Mouse (Mus musculus) natural killer cell, adult 2 months (primary cell): ENCODE measurements at regions not wholly inside any gene's neighbourhood (a gene's known extent, or its start where the extent isn't known, plus 50 kb on each side); places are given as distances from the start of the nearest gene placed in this dataset.

Experiments
- DNase-seq, 2 experiments: peaks; one replicate each; pipeline ENCODE4 v3.0.0; 2022; ENCODE audit warnings: low spot score in 2 of 2

DNA sequence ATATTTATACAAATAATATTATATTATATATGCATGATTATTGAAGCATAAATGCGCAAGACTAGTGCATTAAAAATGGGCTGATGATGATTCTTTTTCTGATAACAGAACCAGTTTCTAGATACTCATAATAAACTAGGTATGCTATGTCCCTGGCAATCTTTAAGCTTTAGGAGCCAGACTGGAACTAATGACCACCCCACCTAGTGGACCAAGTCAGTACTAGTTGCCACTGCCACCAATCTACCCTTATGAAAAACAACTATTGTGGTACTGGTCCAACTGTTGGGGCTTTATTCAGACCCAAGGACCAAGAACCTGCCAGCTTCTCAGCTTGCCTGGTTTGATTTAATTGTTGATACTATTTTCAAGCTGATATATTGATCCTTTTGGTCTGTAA is 722.8 kb downstream of the Dach1 start:
- no peak for DNase-seq

DNA sequence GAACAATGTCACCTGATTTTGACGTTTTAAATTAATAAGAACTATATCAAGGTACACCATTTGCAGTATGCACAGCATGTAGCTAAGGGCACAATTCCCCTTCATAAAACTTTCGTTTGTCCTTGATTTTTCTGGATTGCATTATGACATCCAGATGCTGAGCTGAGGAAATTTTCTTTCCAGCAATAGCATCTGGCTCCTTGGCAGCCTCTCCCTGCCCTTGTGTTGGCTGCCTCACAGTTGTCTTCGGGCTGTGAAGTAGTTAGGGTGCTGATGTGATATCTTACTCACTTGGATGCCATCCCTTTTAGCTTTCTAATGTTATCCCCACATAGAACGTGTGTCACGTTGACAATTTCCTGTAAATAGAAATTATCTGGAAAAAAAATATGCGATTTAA is 729.2 kb downstream of the Dach1 start:
- no peak for DNase-seq

DNA sequence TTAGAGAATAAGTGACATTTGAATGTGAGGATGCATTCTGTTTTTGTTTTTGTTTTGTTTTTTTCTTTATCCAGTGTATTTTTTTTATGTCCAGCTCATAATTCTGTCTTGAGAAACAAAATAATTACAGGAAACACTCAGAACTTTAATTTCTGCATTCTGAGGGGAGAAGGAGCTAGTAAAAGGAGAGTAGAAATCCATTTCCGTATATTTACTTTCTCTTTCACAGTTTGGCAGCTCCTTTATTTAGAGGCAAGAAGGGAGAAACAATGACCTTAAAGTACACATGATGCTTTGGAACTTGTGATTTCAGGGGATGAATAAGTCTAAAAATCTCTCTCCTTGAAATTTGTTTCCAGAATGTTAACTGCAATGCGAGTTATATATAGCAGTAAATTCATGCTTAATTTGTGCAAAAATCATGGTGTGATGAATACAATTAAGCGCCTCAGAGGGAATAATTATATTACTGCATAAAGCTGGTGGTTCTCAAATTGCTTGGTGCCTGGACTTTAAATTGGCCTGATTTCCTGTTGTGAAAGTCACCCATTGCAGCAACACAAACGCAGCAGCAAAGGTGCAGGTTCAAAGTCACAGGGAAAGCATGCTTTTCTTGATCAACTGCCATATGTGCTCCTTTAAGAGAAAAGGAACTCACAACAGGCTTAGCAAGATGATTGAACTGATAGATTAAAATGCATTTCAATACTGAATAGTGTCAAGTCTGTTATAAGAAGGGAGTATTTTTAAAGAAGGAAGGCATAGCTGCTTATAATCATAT is 733.9 kb downstream of the Dach1 start:
- no peak for DNase-seq

DNA sequence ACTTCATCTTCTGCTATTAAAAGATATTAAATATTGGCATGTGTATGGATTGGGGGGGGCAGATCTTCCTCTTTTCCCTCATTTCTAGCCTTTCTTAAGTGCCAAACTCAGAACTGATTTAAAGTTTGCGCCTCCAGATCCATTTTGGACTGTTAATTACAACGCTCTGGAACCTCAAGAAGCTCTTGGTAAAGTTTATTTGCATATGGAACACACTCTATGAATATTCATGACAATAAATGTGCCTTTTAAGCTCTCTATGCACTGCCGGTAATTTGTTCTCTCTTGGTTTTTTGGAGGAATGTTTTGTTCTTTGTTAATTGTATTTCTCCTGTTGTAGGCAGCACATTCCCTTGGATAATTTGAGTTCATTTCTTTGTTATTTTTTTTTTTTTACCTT is 738.3 kb downstream of the Dach1 start:
- DNase-seq = no peak

DNA sequence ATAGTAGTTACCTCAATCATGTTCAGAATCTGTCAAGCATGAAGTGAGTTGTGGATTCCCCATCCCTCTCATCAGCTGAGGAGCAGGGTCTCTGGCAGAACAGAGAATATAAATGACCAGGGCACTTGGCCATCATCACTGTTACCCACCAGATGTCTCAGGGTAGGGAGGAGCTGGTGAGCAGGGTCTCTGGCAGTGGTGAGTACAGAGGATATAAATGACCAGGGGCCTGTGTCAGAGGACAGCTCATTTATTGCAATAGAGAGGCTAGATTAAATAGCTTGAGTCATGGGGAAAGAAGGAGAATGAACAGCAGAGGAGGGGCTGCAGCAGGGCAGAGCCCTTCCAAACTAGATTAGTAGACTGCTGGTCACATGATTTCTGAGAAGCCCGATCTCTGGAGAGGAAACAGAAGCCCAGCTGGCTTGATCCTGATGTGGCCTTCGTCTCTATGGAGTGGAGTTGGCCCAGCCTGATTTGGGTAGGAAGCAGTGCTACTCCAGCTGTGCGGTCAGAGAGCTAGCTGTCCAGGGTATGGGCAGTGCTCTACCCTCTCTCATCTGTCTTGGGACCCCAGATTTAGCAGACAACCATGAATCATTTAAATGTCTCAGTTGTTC is 766.3 kb downstream of the Dach1 start:
- no peak for DNase-seq

DNA sequence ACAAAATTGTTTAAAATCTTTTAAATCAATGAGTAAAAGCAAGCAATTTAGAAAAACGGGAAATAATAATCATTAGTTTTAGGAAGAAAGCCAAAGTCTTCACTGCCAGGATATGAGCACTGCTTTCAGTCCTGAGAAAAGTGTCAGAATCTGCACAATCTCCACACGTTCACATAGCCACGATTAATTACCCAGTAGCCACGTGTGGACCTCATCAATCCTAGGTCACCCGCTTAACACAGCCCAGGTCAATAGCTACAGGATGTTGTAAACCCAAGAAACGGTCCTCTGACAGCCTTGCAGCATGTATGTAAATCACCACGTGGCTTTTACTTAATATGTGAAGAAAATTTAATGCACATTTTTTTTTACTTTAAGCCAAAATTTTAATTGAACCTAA is 773.2 kb downstream of the Dach1 start:
- no peak for DNase-seq

DNA sequence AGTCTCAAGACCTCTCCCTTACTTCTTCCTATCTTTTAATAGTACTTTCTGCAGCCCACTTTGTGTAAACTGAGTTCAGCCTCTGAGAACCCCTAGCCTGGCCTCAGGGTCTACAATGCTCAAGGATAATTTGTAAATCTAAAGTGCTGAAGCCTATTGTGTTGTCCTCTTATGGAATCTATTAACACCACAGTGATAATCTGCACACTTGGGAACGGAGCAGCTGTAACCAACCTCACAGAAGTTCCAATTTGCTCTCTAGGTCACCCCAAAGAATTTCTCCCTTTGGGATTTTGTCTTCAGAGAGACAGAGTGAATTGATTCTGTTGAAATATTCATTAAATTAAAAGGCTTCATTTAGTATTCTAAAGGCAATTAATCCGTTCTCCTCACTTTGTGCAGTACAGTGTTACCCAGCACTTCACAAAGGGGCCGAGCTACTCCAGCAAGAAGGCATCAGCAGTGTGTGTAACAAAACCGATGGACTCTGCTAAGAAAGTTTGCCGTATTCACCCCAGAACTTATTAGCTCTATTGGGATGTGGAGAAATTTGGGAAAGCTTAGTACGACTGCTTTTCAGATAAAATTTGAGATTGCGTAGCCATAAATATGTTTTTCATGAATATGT is 773.7 kb downstream of the Dach1 start:
- DNase-seq = no peak

DNA sequence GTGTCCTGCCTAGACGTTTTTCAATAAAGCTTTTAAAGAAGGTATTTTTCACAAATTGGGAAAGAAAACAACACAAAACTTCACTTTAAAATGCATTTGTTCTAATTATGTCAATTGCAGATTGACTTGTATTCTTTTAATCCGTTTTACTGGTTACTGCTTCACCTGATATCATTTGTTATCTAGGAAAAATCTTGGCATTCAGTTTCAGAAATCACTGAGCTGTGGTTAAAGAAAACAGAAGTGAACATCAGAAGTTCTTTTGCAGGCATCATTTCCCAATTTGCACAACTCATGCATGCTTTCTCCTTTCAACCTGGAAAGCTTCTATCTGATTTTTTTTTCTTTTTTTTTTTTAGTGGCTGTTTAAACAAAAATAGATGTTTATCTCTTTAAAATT is 780.6 kb downstream of the Dach1 start:
- no peak for DNase-seq

DNA sequence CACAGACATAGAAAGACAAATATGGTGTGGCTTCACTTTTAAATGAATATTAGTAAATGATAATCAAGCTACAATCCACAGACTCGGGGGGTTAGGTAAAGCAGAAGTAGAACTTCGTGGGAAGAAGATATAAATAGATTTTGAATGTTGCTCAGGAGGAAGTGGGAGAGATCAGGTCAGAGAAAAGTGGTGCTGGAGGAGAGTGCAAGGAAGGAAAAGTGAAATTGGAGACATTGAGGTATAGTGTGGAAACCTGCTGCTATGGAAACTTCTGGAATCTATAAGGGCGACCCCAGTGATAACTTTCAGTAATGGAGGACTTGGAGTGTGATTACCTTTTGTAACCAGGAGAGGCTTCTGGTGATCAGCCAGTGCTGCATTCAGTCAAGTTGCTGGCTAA is 789.4 kb downstream of the Dach1 start:
- no peak for DNase-seq

DNA sequence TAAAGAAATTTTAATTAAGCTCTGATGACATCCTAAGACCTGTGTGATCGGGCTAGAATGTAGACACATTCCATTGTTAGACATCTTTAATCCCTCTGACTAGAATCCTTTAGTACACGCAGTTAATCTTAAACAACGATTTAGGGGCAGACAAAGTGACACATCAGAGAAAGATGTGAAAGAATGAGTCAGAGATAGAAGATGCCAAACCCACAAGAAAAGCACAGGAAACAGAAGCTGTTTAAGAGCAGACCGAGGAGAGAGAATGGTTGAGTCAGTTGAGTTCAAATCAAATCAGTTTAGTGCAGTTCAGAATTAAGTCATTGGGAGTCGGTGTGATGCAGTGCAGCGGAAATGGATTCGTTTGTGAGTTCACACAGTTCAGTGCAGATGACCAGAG is 812.6 kb downstream of the Dach1 start:
- peak in 1 of 2 experiments; percentile 32 for DNase-seq

DNA sequence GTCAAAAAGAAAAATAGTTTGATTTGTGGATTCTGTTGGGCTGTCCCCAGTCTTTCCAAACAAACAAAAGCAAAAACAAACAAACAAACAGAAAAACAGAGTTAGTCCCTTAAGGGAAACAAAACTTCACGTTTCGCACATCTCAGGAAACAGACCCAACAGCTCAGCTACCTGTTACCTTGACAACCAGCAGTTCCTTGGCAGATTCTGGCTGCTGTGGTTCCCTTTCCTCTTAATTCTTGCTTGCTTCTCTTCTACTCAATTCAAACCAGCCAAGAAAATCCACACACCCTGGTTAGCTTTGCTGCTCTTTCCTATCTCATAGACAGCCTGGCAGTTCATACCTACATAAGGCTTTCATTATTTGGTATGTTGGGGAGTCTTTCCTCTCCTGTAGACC is 821.6 kb downstream of the Dach1 start:
- DNase-seq = no peak

DNA sequence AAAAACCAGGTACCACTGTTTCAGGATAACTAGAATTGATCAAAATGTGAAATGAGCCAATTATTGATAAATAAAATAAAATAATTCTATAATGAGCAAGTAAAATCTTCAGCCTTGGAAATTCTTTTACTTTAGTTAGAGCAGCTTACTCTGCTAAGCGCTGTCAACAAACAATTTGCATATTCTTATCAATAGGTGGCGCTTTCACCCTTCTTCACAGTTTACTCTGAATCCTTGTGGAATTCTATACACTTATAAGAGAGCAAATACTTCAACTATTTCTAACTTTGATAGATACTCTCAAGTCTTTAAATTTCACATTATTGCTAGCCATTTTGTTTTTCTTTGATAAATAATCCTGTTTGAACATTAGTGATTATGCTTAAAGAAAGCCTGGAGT is 812.5 kb upstream of the Klhl1 start:
- DNase-seq = no peak

DNA sequence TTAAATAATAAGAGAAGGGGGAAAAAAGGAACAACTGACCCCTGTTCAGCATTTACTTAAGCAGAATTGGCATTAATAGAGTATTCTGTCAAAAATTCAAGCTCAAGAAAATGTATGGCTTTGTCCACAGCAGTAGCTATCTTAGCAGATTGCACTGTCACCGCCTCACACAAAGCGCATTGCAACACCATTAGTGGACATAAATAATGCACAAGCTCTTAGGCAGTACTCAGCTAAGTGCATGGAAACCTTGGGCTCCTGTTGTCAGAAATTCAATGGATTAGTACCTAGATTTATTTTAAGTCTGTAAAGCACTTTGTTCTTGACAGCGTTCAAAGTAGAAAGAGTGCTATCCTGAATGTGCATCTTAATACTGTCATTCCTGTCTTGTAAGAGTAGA is 811.1 kb upstream of the Klhl1 start:
- DNase-seq = no peak

DNA sequence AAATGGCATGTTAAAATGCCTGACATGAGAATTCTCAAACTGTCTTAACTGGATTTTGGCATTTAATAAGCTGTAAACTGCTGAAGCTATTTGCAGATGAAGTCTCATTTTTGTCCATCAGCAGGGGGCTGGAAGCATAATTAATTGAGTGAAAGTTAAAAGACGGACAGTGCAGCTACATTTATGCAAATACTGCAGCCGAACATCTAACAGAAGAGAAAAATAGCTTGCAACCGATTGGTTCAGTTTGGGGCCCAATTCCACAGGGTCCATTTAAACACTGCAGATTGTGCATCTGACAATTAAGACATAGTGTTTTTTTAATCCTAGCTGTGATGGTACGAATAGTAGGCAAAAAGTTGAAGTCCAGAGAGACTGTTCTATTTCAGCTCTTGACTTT is 774.2 kb upstream of the Klhl1 start:
- DNase-seq = no peak

DNA sequence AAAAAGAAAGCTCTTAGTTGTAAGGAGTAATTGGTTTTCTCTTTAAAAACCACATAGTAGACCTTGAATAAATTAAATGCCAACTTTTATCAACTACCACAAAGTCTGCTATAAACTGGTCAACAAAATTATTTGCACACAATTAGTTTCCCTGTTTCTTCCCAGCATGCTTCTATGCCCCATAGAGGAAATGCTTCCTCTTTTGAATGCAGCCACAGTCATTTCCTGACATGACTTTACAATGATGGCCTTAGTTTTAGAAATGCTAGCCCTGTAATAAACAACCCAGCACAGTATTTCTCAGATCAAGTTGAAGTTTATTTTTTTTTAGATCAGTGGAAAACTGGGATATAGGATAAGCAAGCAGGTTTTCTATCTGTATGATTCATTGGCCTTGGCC is 768.5 kb upstream of the Klhl1 start:
- DNase-seq = no peak

DNA sequence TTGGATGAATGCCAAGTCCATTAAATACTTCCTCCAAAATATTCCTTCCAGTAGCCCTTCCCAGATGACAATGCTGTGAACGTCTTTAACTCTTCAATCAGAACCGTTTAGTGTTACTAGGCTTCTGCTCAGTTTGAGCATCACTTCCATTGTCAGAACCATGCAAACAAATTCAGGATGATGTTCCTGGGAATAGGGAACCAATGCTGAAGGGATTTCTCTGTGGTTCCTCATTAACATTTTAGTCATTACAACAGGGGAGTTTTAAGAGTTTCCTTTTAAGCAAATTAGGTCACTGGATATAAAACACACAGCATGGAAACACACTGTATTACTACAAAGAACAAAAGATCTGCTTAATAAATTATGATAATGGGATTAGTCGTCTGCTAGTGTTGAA is 739.6 kb upstream of the Klhl1 start:
- DNase-seq = no peak
